Mouse (Mus musculus): ENCODE results near the gene Sh3glb1. TPM values are rescaled to one million over a fixed set of nuclear protein-coding genes. Genes with fewer than 3 reads are reported as not detected.
A peak's percentile ranks its signal among the peaks of the same experiment; 100 is the strongest.

Sh3glb1 gene
- total and polyA plus RNA-seq, 3 experiments, result 51.0 to 337 (median 79.8) TPM

DNA sequence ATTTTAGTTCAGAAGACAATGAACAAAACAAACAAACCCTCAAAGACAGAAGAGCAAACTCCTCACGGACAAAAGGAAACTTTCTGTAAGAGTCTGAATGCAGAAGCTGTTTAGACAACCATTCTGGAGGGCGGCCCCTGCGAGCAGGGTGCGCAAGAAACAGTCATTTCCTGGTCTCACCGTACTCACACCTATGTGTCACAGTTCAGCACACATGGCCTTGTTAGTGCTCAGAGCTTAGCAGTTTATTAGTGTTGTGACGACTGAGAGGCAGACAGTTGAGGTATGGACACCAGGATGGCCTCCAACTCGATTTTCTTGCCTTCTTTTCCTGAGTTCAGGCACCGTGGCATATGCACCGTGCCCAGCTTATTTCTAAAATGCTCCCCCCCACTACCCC lies 4.2 kb downstream of the Sh3glb1 start:
- Histone ChIP-seq H3K9me3 (replicated peaks) (no peaks in the 10 kb centered on the region), H3K4me1 (ENCODE audit: insufficient read depth, low read depth, low read length) (peaks cover 47% of the 10 kb centered on the region), H3K36me3 (replicated peaks) (peaks cover 48% of the 10 kb centered on the region), H3K27me3 (ENCODE audit: insufficient read depth, low read length) (no peaks in the 10 kb centered on the region), H3K4me3 (ENCODE audit: low read depth, low read length) (peak overlapping the region; percentile 4; the same call in 1 of the 2 replicates)
- TF ChIP-seq GATA1 (IDR thresholded peaks at IDR 0.05; ENCODE audit: borderline replicate concordance, low read length) (no peak), GATA2 (IDR thresholded peaks at IDR 0.05; ENCODE audit: borderline replicate concordance, low read depth, low read length) (no peak), CTCF (IDR thresholded peaks at IDR 0.05; ENCODE audit: low read depth, low read length) (no peak)
- DNase-seq (ENCODE audit: low spot score) (no peak), ATAC-seq (ENCODE audit: extremely low read depth, insufficient number of reproducible peaks, low FRiP score, poor library complexity, severe bottlenecking) (no peak)

DNA sequence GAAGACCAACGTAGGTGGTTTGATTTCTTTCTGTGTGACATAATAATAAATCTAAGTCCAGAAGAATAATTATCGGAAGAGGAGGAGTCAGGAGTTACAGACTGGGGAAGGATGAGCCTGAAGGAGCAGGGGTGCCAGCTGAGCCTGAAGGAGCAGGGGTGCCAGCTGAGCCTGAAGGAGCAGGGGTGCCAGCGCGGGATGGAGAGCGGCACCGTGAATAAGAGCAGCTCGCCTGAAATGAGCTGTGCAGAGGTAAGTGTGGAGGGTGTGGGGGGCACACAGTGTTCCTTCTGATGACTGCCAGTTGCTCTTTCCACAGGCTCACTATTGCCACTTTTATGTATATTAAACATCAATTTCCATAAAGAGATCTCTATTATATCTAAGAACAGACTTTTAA lies 5.1 kb downstream of the Sh3glb1 start:
- peaks cover 42% of the 10 kb centered on the region for H3K4me1 ChIP-seq (ENCODE audit: insufficient read depth, low read depth, low read length)
- H3K36me3 ChIP-seq (replicated peaks), result peaks cover 54% of the 10 kb centered on the region
- H3K4me3 ChIP-seq (ENCODE audit: low read depth, low read length), result no peak overlapping the region
- ATAC-seq (ENCODE audit: extremely low read depth, insufficient number of reproducible peaks, low FRiP score, poor library complexity, severe bottlenecking) (no peak), DNase-seq (ENCODE audit: low spot score) (no peak)
- H3K9me3 ChIP-seq (replicated peaks), result no peaks in the 10 kb centered on the region
- H3K27me3 ChIP-seq (ENCODE audit: insufficient read depth, low read length), result no peaks in the 10 kb centered on the region
- TF ChIP-seq GATA2 (IDR thresholded peaks at IDR 0.05; ENCODE audit: borderline replicate concordance, low read depth, low read length) (no peak), TAL1 (conservative IDR thresholded peaks at IDR 0.05; ENCODE audit: low read depth, low read length) (no peak), CTCF (IDR thresholded peaks at IDR 0.05; ENCODE audit: low read depth, low read length) (no peak), GATA1 (IDR thresholded peaks at IDR 0.05; ENCODE audit: borderline replicate concordance, low read length) (no peak), POLR2AphosphoS5 (IDR thresholded peaks at IDR 0.05; ENCODE audit: insufficient replicate concordance, low read depth, low read length) (no peak)

DNA sequence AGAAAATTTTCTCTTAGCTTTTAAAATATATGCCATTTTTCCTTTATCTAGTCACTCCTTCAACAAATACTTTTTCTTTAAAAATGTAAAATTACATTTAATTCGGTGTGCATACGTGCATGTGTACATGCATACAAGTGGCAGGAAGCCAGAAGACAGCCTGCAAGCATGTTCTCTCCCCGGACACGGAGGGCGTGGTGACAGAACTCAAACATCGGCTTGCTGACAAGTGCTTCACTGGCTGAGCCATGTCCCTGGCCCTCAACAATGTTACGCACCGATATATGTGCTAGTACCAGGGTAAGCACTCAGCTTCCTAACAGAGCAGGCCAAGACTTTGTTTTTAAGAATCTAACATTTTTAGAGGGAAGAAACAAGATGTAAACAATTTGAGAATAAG lies 5.5 kb downstream of the Sh3glb1 start:
- ATAC-seq (ENCODE audit: extremely low read depth, insufficient number of reproducible peaks, low FRiP score, poor library complexity, severe bottlenecking), result no peak
- Histone ChIP-seq H3K4me1 (ENCODE audit: insufficient read depth, low read depth, low read length) (peaks cover 42% of the 10 kb centered on the region), H3K4me3 (ENCODE audit: low read depth, low read length) (no peak overlapping the region), H3K9me3 (replicated peaks) (no peaks in the 10 kb centered on the region), H3K27me3 (ENCODE audit: insufficient read depth, low read length) (no peaks in the 10 kb centered on the region), H3K36me3 (replicated peaks) (peaks cover 59% of the 10 kb centered on the region)
- no peak for TF ChIP-seq TAL1 (conservative IDR thresholded peaks at IDR 0.05; ENCODE audit: low read depth, low read length)
- no peak for TF ChIP-seq POLR2AphosphoS5 (IDR thresholded peaks at IDR 0.05; ENCODE audit: insufficient replicate concordance, low read depth, low read length)
- no peak for TF ChIP-seq CTCF (IDR thresholded peaks at IDR 0.05; ENCODE audit: low read depth, low read length)
- no peak for TF ChIP-seq GATA1 (IDR thresholded peaks at IDR 0.05; ENCODE audit: borderline replicate concordance, low read length)
- TF ChIP-seq GATA2 (IDR thresholded peaks at IDR 0.05; ENCODE audit: borderline replicate concordance, low read depth, low read length), result no peak
- no peak for DNase-seq (ENCODE audit: low spot score)

DNA sequence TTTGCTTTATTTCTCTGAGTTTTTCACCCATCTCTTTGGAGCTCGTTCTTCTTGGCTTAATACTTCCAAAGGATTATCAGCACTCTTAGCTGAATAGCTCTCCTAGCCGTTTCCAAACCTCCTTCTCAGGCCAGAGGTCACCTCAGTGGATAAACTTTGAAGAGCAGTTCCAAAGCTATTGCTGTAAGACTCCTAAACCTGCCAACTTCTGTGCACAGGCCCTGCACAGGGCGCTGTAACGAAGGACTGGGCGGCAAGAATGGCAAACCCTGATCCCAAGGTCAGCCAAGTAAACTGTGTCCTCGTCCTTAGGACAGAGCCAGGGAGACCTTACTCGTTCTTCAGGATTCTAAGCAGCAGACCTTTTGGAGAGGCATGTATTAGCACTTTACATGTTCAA lies 6.0 kb downstream of the Sh3glb1 start:
- Histone ChIP-seq H3K36me3 (replicated peaks) (peaks cover 61% of the 10 kb centered on the region), H3K27me3 (ENCODE audit: insufficient read depth, low read length) (no peaks in the 10 kb centered on the region), H3K4me1 (ENCODE audit: insufficient read depth, low read depth, low read length) (peaks cover 42% of the 10 kb centered on the region), H3K4me3 (ENCODE audit: low read depth, low read length) (no peak overlapping the region), H3K9me3 (replicated peaks) (no peaks in the 10 kb centered on the region)
- no peak for DNase-seq (ENCODE audit: low spot score)
- no peak for ATAC-seq (ENCODE audit: extremely low read depth, insufficient number of reproducible peaks, low FRiP score, poor library complexity, severe bottlenecking)
- TF ChIP-seq CTCF (IDR thresholded peaks at IDR 0.05; ENCODE audit: low read depth, low read length) (no peak), GATA2 (IDR thresholded peaks at IDR 0.05; ENCODE audit: borderline replicate concordance, low read depth, low read length) (no peak), TAL1 (conservative IDR thresholded peaks at IDR 0.05; ENCODE audit: low read depth, low read length) (no peak), GATA1 (IDR thresholded peaks at IDR 0.05; ENCODE audit: borderline replicate concordance, low read length) (no peak), POLR2AphosphoS5 (IDR thresholded peaks at IDR 0.05; ENCODE audit: insufficient replicate concordance, low read depth, low read length) (no peak)

DNA sequence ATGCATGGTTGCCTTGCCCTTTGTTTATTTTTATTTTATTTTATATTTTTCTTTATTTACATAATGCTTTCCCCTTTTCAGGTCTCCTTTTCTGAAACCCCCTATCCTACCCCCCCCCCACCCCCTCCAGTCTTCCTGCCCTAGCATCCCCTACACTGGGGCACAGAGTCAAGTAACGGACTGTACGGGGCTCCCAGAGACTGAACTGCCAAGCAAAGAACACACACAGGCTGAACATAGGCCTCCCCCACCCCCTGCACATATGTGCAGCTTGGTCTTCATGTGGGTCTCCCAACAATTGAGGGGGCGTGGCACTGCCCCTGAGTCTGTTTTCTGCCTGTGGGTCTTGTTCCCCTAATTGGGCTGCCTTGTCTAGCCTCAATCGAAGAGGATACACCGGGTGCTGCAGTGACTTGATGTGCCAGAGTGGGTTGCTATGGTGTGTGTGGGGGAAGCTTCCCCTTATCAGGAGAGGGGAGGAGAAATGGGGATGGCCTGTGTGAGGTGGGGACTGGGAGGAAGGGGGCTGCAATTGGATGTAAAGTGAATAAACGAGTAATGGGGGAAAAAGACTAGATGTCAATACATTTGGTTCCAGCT lies 8.4 kb downstream of the Sh3glb1 start:
- no peak for DNase-seq (ENCODE audit: low spot score)
- Histone ChIP-seq H3K36me3 (replicated peaks) (peaks cover 78% of the 10 kb centered on the region), H3K4me3 (ENCODE audit: low read depth, low read length) (no peak overlapping the region), H3K9me3 (replicated peaks) (no peaks in the 10 kb centered on the region), H3K27me3 (ENCODE audit: insufficient read depth, low read length) (no peaks in the 10 kb centered on the region), H3K4me1 (ENCODE audit: insufficient read depth, low read depth, low read length) (peaks cover 24% of the 10 kb centered on the region)
- no peak for ATAC-seq (ENCODE audit: extremely low read depth, insufficient number of reproducible peaks, low FRiP score, poor library complexity, severe bottlenecking)
- TF ChIP-seq CTCF (IDR thresholded peaks at IDR 0.05; ENCODE audit: low read depth, low read length), result no peak
- TF ChIP-seq TAL1 (conservative IDR thresholded peaks at IDR 0.05; ENCODE audit: low read depth, low read length), result no peak
- TF ChIP-seq GATA1 (IDR thresholded peaks at IDR 0.05; ENCODE audit: borderline replicate concordance, low read length), result no peak
- no peak for TF ChIP-seq POLR2AphosphoS5 (IDR thresholded peaks at IDR 0.05; ENCODE audit: insufficient replicate concordance, low read depth, low read length)
- TF ChIP-seq GATA2 (IDR thresholded peaks at IDR 0.05; ENCODE audit: borderline replicate concordance, low read depth, low read length), result no peak

DNA sequence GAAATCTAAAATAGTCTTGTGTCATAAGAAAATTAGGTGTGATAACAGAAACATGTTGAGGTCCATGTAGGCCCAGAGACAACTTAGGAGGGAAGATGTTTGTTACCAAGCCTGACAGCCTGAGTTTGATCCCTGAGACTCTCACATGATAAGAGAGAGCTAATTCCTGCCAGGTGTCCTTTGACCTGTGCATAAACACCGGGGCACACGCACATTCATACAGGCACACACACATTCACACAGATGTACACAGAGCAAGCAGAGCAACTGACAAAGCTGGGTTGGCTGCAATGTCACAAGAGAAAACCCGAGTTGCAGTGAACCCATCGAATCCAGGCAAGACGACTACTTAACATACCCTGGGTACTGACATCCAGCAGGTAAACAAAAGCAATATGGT lies 11.5 kb downstream of the Sh3glb1 start:
- no peak for DNase-seq (ENCODE audit: low spot score)
- TF ChIP-seq CTCF (IDR thresholded peaks at IDR 0.05; ENCODE audit: low read depth, low read length) (no peak), GATA2 (IDR thresholded peaks at IDR 0.05; ENCODE audit: borderline replicate concordance, low read depth, low read length) (no peak), TAL1 (conservative IDR thresholded peaks at IDR 0.05; ENCODE audit: low read depth, low read length) (no peak), GATA1 (IDR thresholded peaks at IDR 0.05; ENCODE audit: borderline replicate concordance, low read length) (no peak), POLR2AphosphoS5 (IDR thresholded peaks at IDR 0.05; ENCODE audit: insufficient replicate concordance, low read depth, low read length) (no peak)
- no peaks in the 10 kb centered on the region for H3K27me3 ChIP-seq (ENCODE audit: insufficient read depth, low read length)
- H3K4me1 ChIP-seq (ENCODE audit: insufficient read depth, low read depth, low read length), result peaks cover 15% of the 10 kb centered on the region
- no peak overlapping the region for H3K4me3 ChIP-seq (ENCODE audit: low read depth, low read length)
- peaks cover 76% of the 10 kb centered on the region for H3K36me3 ChIP-seq (replicated peaks)
- no peaks in the 10 kb centered on the region for H3K9me3 ChIP-seq (replicated peaks)
- no peak for ATAC-seq (ENCODE audit: extremely low read depth, insufficient number of reproducible peaks, low FRiP score, poor library complexity, severe bottlenecking)
